Mouse (Mus musculus): ENCODE results near the gene Upf3a.

- no peak for TF ChIP-seq CTCF (IDR thresholded peaks at IDR 0.05; ENCODE audit: control insufficient read depth, insufficient read depth, insufficient replicate concordance, low read depth, low read length)
- no peak for TF ChIP-seq POLR2A (IDR thresholded peaks at IDR 0.05; ENCODE audit: control insufficient read depth, low read depth, low read length)
Observed at GRCm38 (mm10) chr8:13797676-13798075, 12.3 kb downstream of the Upf3a start.
